Mouse (Mus musculus) kidney, postnatal 4 days (tissue): Measurements from ENCODE around the gene Mrps14.

Experiments used
- DNase-seq, 2 experiments: peaks; one replicate each; pipeline ENCODE4 v3.0.0; 2021; ENCODE audit warnings: mixed read lengths in 2 of 2

Mrps14 gene

GRCm38 (mm10) chr1:160194529-160195336, at the start of gene Mrps14:
Mrps14 (plus strand) TSS chr1:160195215.
- peak; percentile 99 for DNase-seq

- DNase-seq: no peak
Observed at GRCm38 (mm10) chr1:160145606-160146005, 49.4 kb upstream of the Mrps14 start.

GRCm38 (mm10) chr1:160147274-160147673, 47.7 kb upstream of the Mrps14 start:
- DNase-seq: no peak

DNA sequence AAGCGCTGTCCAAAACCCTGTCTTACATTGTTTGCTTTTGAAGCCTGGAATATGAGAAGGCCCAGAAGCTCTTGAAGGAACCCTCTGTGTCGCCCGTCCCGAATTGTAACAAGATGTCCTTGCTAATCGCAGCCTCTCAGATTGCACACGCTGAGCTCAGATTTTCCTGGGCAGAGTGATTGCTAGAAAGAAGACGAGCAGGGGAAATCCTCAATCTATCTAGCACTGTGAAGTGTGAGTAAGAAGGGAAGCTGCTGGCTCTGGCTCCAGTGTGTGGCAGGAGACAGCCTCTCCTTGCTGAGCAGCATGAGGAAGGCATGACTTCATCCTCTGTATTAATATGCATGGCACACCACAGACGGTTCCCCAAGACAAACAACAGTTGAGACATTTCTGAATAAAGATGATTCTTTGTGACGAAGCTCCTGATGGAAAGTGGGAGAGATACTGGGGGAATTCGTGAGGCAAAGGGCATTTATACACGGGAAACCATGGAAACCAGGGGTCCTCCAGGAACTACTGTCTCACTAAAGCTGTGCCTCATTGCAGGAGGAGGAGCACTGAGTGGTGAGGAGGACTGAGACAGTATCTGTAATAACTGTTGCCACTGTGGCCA, 45.6 kb upstream of the Mrps14 start:
- no peak for DNase-seq

DNA sequence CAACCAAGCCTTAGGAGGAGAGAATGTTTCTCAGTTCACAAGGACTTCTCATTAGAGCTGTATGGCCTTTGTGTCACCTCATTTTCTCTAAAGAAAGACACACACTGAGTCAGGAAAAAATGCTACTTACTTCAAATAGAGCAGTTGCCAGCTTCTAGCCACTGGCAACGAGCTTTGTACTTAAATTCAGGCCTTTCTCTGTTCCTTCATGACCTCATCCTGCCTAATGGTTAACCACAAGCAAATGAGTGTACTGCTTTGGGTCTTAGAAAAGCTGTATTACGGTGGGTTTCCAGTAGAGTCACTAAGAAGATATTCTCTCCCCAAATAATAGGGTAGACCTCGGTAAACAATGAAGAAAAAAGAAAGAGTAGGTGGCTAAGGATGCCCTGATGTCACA, 44.3 kb upstream of the Mrps14 start:
- no peak for DNase-seq

DNA sequence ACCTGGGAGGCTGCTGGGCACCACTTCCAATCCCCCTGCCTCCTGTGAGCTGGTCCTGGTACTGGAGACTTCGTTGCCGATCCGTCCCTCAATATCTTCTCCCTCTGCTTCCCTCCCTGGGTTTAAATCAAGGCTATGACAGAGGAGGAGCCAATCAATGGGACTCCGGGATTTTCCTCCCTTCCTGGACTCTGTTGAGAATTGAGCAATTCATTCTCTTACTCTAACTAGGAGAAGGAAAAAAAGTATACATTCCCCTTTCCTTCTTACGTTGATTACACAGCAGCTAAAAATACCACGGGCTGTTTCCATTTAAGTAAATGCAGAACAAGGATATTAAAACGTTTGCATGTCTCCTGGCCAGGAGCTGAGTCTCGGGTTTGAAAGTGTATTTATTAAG, 41.5 kb upstream of the Mrps14 start, which contains the start of gene Tnn:
Tnn (minus strand) TSS at position 101 of the 400 bp plus-strand sequence.
- DNase-seq: no peak

GRCm38 (mm10) chr1:160158190-160158589, 36.8 kb upstream of the Mrps14 start:
- no peak for DNase-seq

- DNase-seq: no peak
Observed at GRCm38 (mm10) chr1:160166600-160166999, 28.4 kb upstream of the Mrps14 start.

GRCm38 (mm10) chr1:160176903-160177302, 18.1 kb upstream of the Mrps14 start:
- no peak for DNase-seq

GRCm38 (mm10) chr1:160181216-160181615, 13.8 kb upstream of the Mrps14 start:
- DNase-seq: no peak

- DNase-seq: peak; percentile 65 to 66
Observed at GRCm38 (mm10) chr1:160184506-160184905, 10.5 kb upstream of the Mrps14 start.

DNA sequence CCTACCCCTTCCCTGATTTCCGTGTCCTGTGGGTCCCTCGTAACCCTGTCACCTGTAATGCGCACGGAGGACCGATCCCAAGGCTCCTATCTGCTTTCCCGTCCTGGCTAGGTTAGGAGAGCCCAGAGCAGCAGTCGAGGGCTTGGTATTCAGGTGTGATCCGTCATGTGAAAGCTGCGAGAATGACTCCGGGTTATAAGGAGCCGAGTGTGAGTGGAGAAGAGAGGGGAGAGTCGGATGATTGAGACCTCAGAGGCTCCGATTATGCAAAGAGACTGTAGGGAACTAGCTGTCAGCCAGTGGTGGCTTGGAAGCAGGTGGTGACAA, 285 bp downstream of the Mrps14 start:
- DNase-seq: no peak

GRCm38 (mm10) chr1:160205486-160205885, 10.5 kb downstream of the Mrps14 start:
- DNase-seq: no peak

DNA sequence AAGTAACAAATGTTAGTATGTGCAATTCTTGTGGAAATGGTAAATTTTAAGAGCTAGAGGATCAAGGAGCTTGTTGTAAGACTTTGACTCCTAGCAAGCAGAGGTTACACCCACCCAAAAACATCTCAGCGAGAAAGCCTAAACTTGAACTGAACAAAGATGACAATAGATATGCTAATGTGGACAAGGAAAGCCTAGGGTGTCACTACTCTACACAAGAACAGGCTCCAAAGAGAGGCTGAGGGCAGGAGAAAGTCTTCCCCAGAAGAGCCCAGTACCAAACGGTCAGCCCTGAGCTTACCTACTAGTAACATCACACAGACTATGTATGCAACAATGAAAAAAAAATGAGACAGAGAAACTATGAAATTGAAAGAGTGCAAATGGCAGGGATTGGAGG, 14.8 kb downstream of the Mrps14 start:
- DNase-seq: no peak

- DNase-seq: no peak
Observed at GRCm38 (mm10) chr1:160210566-160210965, 15.6 kb downstream of the Mrps14 start.

GRCm38 (mm10) chr1:160211597-160212122, 16.6 kb downstream of the Mrps14 start:
- DNase-seq: no peak

DNA sequence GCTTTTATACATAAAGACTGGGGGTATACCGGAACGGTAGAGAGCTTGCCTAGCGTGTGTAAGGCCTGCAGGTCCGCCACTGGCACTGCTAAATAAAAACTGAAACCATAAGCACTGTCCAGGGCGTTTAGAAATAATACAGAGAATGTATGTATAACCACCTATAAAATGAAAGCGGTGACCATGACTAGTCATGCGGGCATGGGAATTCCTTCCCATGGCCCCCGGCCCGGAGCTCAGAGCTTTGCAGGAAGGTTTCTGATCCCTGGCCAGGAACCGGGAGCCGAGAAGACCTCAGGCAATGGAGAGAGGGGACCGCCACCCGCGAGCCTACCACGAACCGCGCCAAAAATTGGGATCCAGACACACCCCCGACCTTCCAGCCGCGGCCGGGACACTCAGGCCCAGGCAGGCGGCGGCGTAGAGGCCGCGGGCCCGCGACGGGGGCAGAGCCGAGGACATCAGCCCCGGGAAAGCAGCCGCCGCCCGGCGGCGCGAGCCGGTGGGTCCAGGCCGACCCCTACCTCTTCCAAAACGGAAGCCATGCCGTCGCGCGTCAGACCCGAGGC, 17.2 kb downstream of the Mrps14 start:
- DNase-seq: peak in 1 of 2 experiments; percentile 77

- peak; percentile 100 for DNase-seq
Observed at GRCm38 (mm10) chr1:160212703-160213669, 18.0 kb downstream of the Mrps14 start, which contains the start of gene Cacybp. Cacybp (minus strand) TSS chr1:160212875.

- no peak for DNase-seq
Observed at GRCm38 (mm10) chr1:160214171-160214570, 19.2 kb downstream of the Mrps14 start.

DNA sequence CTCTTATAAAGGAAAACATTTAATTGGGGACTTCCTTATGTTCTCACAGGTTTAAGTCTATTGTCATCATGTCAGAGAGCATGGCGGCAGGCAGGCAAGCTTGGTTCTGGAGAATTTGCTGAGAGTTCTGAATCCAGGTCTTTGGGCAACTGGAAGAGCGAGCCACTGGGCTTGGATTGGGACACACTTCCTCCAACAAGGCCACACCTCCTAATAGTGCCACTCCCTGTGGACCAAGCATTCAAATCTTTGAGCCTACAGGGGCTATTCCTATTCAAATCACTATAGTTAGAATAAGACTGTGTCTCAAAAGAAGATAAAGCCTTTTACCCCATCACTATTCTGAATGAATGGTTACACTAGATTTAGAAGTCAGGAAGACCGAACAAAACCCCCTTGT, 22.9 kb downstream of the Mrps14 start:
- DNase-seq: no peak

DNA sequence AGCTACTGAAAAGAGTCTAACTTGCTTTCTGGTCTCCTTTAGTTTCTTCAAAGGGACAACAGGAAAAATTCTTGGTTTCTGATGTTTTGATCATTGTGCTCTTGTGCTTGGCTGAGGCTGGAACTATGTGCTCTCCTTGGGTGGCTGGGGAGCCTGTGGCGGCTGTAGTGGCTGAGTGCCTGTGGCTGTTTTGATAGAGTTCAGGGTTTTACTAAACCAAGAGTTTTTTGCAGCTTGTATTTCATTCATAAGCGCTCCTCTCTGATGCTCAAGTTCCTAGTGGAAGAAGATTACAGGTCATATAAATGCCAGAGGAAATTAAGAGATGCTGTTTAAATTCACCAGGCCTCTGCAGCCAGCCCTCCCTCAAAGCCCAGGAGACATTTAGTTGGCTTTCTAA, 29.1 kb downstream of the Mrps14 start:
- DNase-seq: no peak

DNA sequence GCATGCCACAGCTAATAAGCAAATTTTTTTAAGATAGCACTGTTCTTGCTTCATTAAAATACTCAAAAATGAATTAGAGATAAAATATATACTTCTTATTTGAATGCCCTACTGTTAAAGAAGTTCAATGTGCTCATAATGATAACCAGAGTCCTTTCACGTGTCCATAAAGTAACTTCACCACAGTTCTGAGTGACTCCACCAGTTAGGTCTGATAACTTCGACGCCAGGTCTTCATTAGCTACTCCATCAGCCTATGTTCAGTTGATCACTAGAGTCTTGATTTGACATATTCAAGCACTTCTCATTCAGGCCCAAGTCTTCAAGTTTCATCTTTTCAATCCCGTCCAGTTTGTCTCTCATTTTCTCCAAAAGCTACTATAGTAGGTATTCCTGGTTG, 32.2 kb downstream of the Mrps14 start:
- no peak for DNase-seq

DNA sequence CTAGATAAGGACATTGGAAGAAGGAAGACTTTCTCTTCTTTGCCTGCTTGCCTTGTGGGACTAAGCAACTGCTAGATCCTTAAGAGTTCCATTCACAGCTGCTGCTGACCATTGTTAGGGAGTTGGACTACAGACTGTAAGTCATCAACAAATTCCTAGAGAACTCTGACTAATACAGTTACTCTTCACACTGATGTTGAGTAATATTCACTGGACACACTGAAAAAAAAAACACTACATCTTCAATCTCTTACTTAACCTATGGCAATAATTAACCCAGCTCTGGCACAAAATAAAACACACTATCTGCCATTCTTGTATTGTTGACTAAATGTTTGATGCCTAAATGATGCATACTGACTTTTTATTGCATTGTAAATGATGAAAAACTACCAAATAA, 32.8 kb downstream of the Mrps14 start:
- DNase-seq: no peak
